Mouse (Mus musculus): ENCODE measurements around the gene Dnaic1. TPM values are rescaled to one million over a fixed set of nuclear protein-coding genes. Genes with fewer than 3 reads are reported as not detected.
"Not testable (repeated sequence)": the region's sequence is repeated elsewhere in the genome, so short reads cannot be mapped to it uniquely, and the experiment has no call there.

Gene Dnaic1
- total RNA-seq, 2 experiments from 2014 or later: 0.44 TPM; not detected in 1

DNA sequence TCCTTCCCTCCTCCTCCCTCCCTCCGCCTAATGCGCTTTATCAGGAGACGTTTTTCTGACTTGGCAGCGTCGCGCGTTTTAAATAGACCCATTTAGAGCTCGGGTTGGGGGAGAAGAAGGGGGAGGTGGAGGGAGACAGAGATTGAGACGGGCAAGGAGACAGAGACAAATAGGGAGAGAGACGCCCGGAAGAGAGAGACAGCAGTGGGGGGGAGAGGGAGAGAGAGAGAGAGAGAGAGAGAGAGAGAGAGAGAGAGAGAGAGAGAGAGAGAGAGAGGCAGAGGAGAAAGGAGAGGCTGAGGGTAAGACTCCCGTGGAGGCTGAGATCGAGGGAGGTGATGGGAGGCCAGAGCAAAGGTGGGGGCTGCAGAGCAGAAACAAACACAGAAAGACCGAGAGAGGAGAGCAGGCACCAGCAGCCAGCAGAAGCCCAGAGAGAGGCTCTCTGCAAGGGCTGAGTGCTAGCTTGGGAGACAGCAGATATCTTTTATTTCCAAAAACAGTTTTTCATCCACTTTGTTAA is 115.4 kb downstream of the Dnaic1 start:
- not testable (repeated sequence) for ATAC-seq (replicated peaks; ENCODE audit: poor library complexity)

DNA sequence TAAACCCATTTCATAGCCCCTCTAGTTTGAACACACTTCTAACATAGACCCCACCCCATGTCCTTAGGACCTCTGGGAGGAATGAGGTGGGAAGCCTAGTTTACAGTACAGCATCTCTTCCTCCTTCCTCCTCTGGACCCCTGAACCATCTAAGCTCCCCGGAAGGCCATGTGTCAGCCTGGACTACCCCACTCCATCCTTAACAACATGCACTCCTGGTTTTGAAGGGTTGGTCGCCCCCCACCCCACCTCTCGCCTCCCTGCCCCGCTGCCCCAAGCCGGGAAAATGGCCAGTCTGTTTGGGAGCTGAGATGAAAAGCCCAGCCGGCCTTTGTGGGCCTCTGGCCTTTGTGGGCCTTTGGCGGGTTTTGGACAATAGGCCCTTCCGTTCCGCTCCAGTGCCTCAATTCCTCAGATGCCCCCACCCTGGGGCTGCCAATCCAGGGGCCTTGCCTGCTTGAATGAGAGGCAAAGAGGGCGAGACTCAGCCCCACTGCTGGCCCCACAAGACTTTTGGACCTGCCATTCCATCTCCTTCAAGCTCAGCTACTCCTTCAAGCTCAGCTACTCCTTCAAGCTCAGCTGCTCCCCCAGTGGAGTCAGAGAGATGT is 116.4 kb downstream of the Dnaic1 start:
- ATAC-seq (replicated peaks; ENCODE audit: poor library complexity): not testable (repeated sequence)

Other genes with a start within 250 kb of the Dnaic1 start
- gene Ubap1, start 220.8 kb upstream of the Dnaic1 start, total RNA-seq (2015): 21.1 and 28.6 TPM in 2 replicates
- gene Ubap1, start 220.8 kb upstream of the Dnaic1 start, total RNA-seq (2017): 23.2 and 27.4 TPM in 2 replicates
- 18.7 and 26.8 TPM in 2 replicates for gene Kif24, start 104.9 kb upstream of the Dnaic1 start, total RNA-seq (2015)
- 14.3 and 16.2 TPM in 2 replicates for gene Kif24, start 104.9 kb upstream of the Dnaic1 start, total RNA-seq (2017)
- gene Nudt2, start 104.6 kb upstream of the Dnaic1 start, total RNA-seq (2015): 28.7 and 29.6 TPM in 2 replicates
- gene Nudt2, start 104.6 kb upstream of the Dnaic1 start, total RNA-seq (2017): 23.3 and 28.1 TPM in 2 replicates
- not detected in 2 replicates for gene AI464131, start 66.7 kb upstream of the Dnaic1 start, total RNA-seq (2015)
- 0.12 TPM in 1 of 2 replicates, not detected in the other for gene AI464131, start 66.7 kb upstream of the Dnaic1 start, total RNA-seq (2017)
- gene 1110017D15Rik, start 52.4 kb upstream of the Dnaic1 start, total RNA-seq (2015): not detected in 2 replicates
- gene 1110017D15Rik, start 52.4 kb upstream of the Dnaic1 start, total RNA-seq (2017): not detected in 2 replicates
- 0.98 and 1.1 TPM in 2 replicates for gene Fam219a, start 237 bp upstream of the Dnaic1 start, total RNA-seq (2015)
- 0.33 and 4.1 TPM in 2 replicates for gene Fam219a, start 237 bp upstream of the Dnaic1 start, total RNA-seq (2017)
- gene Enho, start 70.5 kb downstream of the Dnaic1 start, total RNA-seq (2015): not detected in 2 replicates
- not detected in 2 replicates for gene Enho, start 70.5 kb downstream of the Dnaic1 start, total RNA-seq (2017)
- not detected in 2 replicates for gene Cntfr, start 127.3 kb downstream of the Dnaic1 start, total RNA-seq (2015)
- not detected in 2 replicates for gene Cntfr, start 127.3 kb downstream of the Dnaic1 start, total RNA-seq (2017)
- 28.2 and 46.9 TPM in 2 replicates for gene Il11ra1, start 130.2 kb downstream of the Dnaic1 start, total RNA-seq (2015)
- gene Il11ra1, start 130.2 kb downstream of the Dnaic1 start, total RNA-seq (2017): 132 and 149 TPM in 2 replicates
- 17.5 and 24.4 TPM in 2 replicates for gene Rpp25l, start 143.8 kb downstream of the Dnaic1 start, total RNA-seq (2015)
- 22.5 and 23.0 TPM in 2 replicates for gene Rpp25l, start 143.8 kb downstream of the Dnaic1 start, total RNA-seq (2017)
- gene Dctn3, start 153.4 kb downstream of the Dnaic1 start, total RNA-seq (2015): 57.9 and 75.6 TPM in 2 replicates
- 73.4 and 94.6 TPM in 2 replicates for gene Dctn3, start 153.4 kb downstream of the Dnaic1 start, total RNA-seq (2017)
- not detected in 2 replicates for gene Arid3c, start 161.4 kb downstream of the Dnaic1 start, total RNA-seq (2015)
- gene Arid3c, start 161.4 kb downstream of the Dnaic1 start, total RNA-seq (2017): not detected in 2 replicates
- gene Galt, start 185.5 kb downstream of the Dnaic1 start, total RNA-seq (2015): 31.5 and 34.7 TPM in 2 replicates
- gene Galt, start 185.5 kb downstream of the Dnaic1 start, total RNA-seq (2017): 26.1 and 36.4 TPM in 2 replicates
- gene Sigmar1, start 186.4 kb downstream of the Dnaic1 start, total RNA-seq (2015): 60.8 and 66.4 TPM in 2 replicates
- gene Sigmar1, start 186.4 kb downstream of the Dnaic1 start, total RNA-seq (2017): 68.0 and 76.3 TPM in 2 replicates
- 7.9 and 9.8 TPM in 2 replicates for gene Ccl27a, start 204.5 kb downstream of the Dnaic1 start, total RNA-seq (2015)
- gene Ccl27a, start 204.5 kb downstream of the Dnaic1 start, total RNA-seq (2017): 8.9 and 11.6 TPM in 2 replicates